Mouse (Mus musculus) heart, embryonic 10.5 days (tissue): ENCODE measurements around the gene Cfap97d1. TPM values are rescaled to one million over a fixed set of nuclear protein-coding genes. Genes with fewer than 3 reads are reported as not detected.

ENCODE experiments used
- DNase-seq: peaks from one replicate; pipeline ENCODE4 v3.0.0-alpha.2; 2017; ENCODE audit warnings: low spot score
- H3K27ac ChIP-seq: fragments of 300-500 bp; sonication (generic); 2 replicates; pipeline ENCODE4 v1.5.1; 2016; ENCODE audit warnings: mild to moderate bottlenecking
- H3K27me3 ChIP-seq: fragments of 300-500 bp; sonication (generic); 2 replicates; pipeline ENCODE4 v1.6.1; 2016; ENCODE audit warnings: mild to moderate bottlenecking; ENCODE audit not compliant: poor library complexity, insufficient read depth, severe bottlenecking
- H3K36me3 ChIP-seq: fragments of 300-500 bp; sonication (generic); 2 replicates; pipeline ENCODE4 v1.6.1; 2016; ENCODE audit warnings: mild to moderate bottlenecking, moderate library complexity
- H3K4me1 ChIP-seq: fragments of 300-500 bp; sonication (generic); 2 replicates; pipeline ENCODE4 v1.6.1; 2016; ENCODE audit warnings: mild to moderate bottlenecking
- H3K4me3 ChIP-seq: fragments of 300-500 bp; sonication (generic); 2 replicates; pipeline ENCODE4 v1.5.1; 2016; ENCODE audit warnings: mild to moderate bottlenecking, moderate library complexity
- H3K9me3 ChIP-seq: fragments of 300-500 bp; sonication (generic); 2 replicates; pipeline ENCODE4 v1.6.1; 2016; ENCODE audit warnings: mild to moderate bottlenecking, moderate library complexity
- WGBS: fragments of 180-500 bp; shearing (Covaris S2); methylation state at CpG from one replicate; pipeline ENCODE4 v1.1.7; 2016; 5-methylcytosine and 5-hydroxymethylcytosine counted together
- polyA plus RNA-seq: library from polyadenylated mRNA; unstranded; fragments of >200 nt; fragmentation: Nextera tagmentation; extraction: Ambion mirVana; gene quantifications from 2 replicates; pipeline ENCODE4 v1.2.1, GENCODE M21; 2016

Gene Cfap97d1
- polyA plus RNA-seq, 1 experiment from 2014 or later, result not detected

- Histone ChIP-seq H3K27me3 (no peaks in the 10 kb centered on the region), H3K4me1 (peaks cover 6% of the 10 kb centered on the region), H3K9me3 (no peaks in the 10 kb centered on the region), H3K4me3 (no peak overlapping the region), H3K27ac (no peak overlapping the region), H3K36me3 (peaks cover 4% of the 10 kb centered on the region)
- no peak for DNase-seq
- 54% methylated on average over 4 of the region's 4 CpGs for WGBS
Observed at GRCm38 (mm10) chr11:101999466-101999865, 15.4 kb downstream of the Cfap97d1 start.

- 84% methylated on average over 8 of the region's 8 CpGs for WGBS
- Histone ChIP-seq H3K4me1 (peaks cover 17% of the 10 kb centered on the region), H3K27me3 (no peaks in the 10 kb centered on the region; the same call in 1 of the 2 replicates), H3K4me3 (no peak overlapping the region), H3K9me3 (no peaks in the 10 kb centered on the region), H3K27ac (no peak overlapping the region), H3K36me3 (peaks cover 17% of the 10 kb centered on the region)
- no peak for DNase-seq
Observed at GRCm38 (mm10) chr11:102004251-102004650, 20.2 kb downstream of the Cfap97d1 start.

- WGBS, result 72% methylated on average over 9 of the region's 9 CpGs
- Histone ChIP-seq H3K9me3 (no peaks in the 10 kb centered on the region), H3K36me3 (peaks cover 25% of the 10 kb centered on the region), H3K4me1 (peaks cover 18% of the 10 kb centered on the region), H3K4me3 (no peak overlapping the region), H3K27ac (no peak overlapping the region), H3K27me3 (peaks cover 8% of the 10 kb centered on the region)
- no peak for DNase-seq
Observed at GRCm38 (mm10) chr11:102006271-102006670, 22.2 kb downstream of the Cfap97d1 start.

- Histone ChIP-seq H3K27ac (no peak overlapping the region), H3K4me1 (peaks cover 18% of the 10 kb centered on the region), H3K27me3 (peaks cover 8% of the 10 kb centered on the region), H3K36me3 (peaks cover 29% of the 10 kb centered on the region), H3K4me3 (no peak overlapping the region), H3K9me3 (no peaks in the 10 kb centered on the region)
- DNase-seq, result no peak
- WGBS, result 86% methylated on average over 5 of the region's 5 CpGs
Observed at GRCm38 (mm10) chr11:102006688-102007087, 22.6 kb downstream of the Cfap97d1 start.

- H3K27ac ChIP-seq, result peak overlapping the region; percentile 36; the same call in 1 of the 2 replicates
- H3K4me1 ChIP-seq, result peaks cover 18% of the 10 kb centered on the region
Observed at GRCm38 (mm10) chr11:102008372-102008771, 24.3 kb downstream of the Cfap97d1 start.

GRCm38 (mm10) chr11:102008954-102009637, 25.0 kb downstream of the Cfap97d1 start:
- no peak for DNase-seq
- H3K36me3 ChIP-seq, result peaks cover 34% of the 10 kb centered on the region
- 68% methylated on average over 15 of the region's 15 CpGs for whole genome bisulfite sequencing
- no peaks in the 10 kb centered on the region for H3K9me3 ChIP-seq
- H3K27me3 ChIP-seq, result peaks cover 8% of the 10 kb centered on the region
- H3K27ac ChIP-seq, result peak overlapping the region; percentile 52; the same call in 1 of the 2 replicates
- peaks cover 18% of the 10 kb centered on the region for H3K4me1 ChIP-seq
- H3K4me3 ChIP-seq, result no peak overlapping the region

More at GRCm38 (mm10) chr11:102008372-102008771, 24.3 kb downstream of the Cfap97d1 start:
- peaks cover 8% of the 10 kb centered on the region for H3K27me3 ChIP-seq
- H3K36me3 ChIP-seq, result peaks cover 33% of the 10 kb centered on the region
- H3K9me3 ChIP-seq, result no peaks in the 10 kb centered on the region
- no peak for DNase-seq
- WGBS, result 85% methylated on average over 8 of the region's 8 CpGs
- H3K4me3 ChIP-seq, result no peak overlapping the region

GRCm38 (mm10) chr11:102010140-102010539, 26.1 kb downstream of the Cfap97d1 start:
- peaks cover 18% of the 10 kb centered on the region for H3K4me1 ChIP-seq
- H3K9me3 ChIP-seq, result no peaks in the 10 kb centered on the region
- DNase-seq, result no peak
- no peak overlapping the region for H3K4me3 ChIP-seq
- peak overlapping the region; percentile 38; the same call in 1 of the 2 replicates for H3K27ac ChIP-seq
- H3K27me3 ChIP-seq, result peaks cover 8% of the 10 kb centered on the region
- 85% methylated on average over 13 of the region's 13 CpGs for WGBS
- peaks cover 27% of the 10 kb centered on the region; the same call in 1 of the 2 replicates for H3K36me3 ChIP-seq

- H3K36me3 ChIP-seq, result peaks cover 27% of the 10 kb centered on the region; the same call in 1 of the 2 replicates
- H3K27me3 ChIP-seq, result peaks cover 8% of the 10 kb centered on the region
- 71% methylated on average over 8 of the region's 8 CpGs for WGBS
- no peaks in the 10 kb centered on the region for H3K9me3 ChIP-seq
- H3K4me3 ChIP-seq, result no peak overlapping the region
- no peak overlapping the region for H3K27ac ChIP-seq
- DNase-seq, result no peak
- peaks cover 25% of the 10 kb centered on the region for H3K4me1 ChIP-seq
Observed at GRCm38 (mm10) chr11:102011510-102011909, 27.4 kb downstream of the Cfap97d1 start.

GRCm38 (mm10) chr11:102013201-102013600, 29.1 kb downstream of the Cfap97d1 start:
- H3K27me3 ChIP-seq, result peaks cover 8% of the 10 kb centered on the region; the same call in 1 of the 2 replicates
- peaks cover 21% of the 10 kb centered on the region for H3K36me3 ChIP-seq
- H3K4me1 ChIP-seq, result peaks cover 24% of the 10 kb centered on the region
- H3K9me3 ChIP-seq, result no peaks in the 10 kb centered on the region
- WGBS, result 75% methylated on average over 8 of the region's 8 CpGs
- no peak for DNase-seq
- H3K4me3 ChIP-seq, result no peak overlapping the region
- H3K27ac ChIP-seq, result no peak overlapping the region

GRCm38 (mm10) chr11:102015472-102015871, 31.4 kb downstream of the Cfap97d1 start:
- H3K4me1 ChIP-seq, result peaks cover 14% of the 10 kb centered on the region
- no peaks in the 10 kb centered on the region for H3K27me3 ChIP-seq
- no peaks in the 10 kb centered on the region for H3K9me3 ChIP-seq
- DNase-seq, result no peak
- H3K36me3 ChIP-seq, result peaks cover 15% of the 10 kb centered on the region
- no peak overlapping the region for H3K4me3 ChIP-seq
- WGBS, result 64% methylated on average over 6 of the region's 6 CpGs
- H3K27ac ChIP-seq, result no peak overlapping the region

- H3K4me3 ChIP-seq, result no peak overlapping the region
- peaks cover 9% of the 10 kb centered on the region for H3K36me3 ChIP-seq
- no peaks in the 10 kb centered on the region for H3K9me3 ChIP-seq
- H3K27me3 ChIP-seq, result no peaks in the 10 kb centered on the region
- WGBS, result 89% methylated on average over 1 of the region's 1 CpGs
- peaks cover 14% of the 10 kb centered on the region for H3K4me1 ChIP-seq
- peak overlapping the region; percentile 67; the same call in 1 of the 2 replicates for H3K27ac ChIP-seq
- no peak for DNase-seq
Observed at GRCm38 (mm10) chr11:102016136-102016535, 32.1 kb downstream of the Cfap97d1 start.

GRCm38 (mm10) chr11:102019736-102020135, 35.7 kb downstream of the Cfap97d1 start:
- WGBS, result 75% methylated on average over 9 of the region's 9 CpGs
- Histone ChIP-seq H3K27ac (no peak overlapping the region), H3K27me3 (peaks cover 18% of the 10 kb centered on the region), H3K9me3 (no peaks in the 10 kb centered on the region), H3K4me1 (peaks cover 14% of the 10 kb centered on the region), H3K4me3 (no peak overlapping the region), H3K36me3 (peaks cover 9% of the 10 kb centered on the region)
- DNase-seq, result no peak

GRCm38 (mm10) chr11:102021196-102021595, 37.1 kb downstream of the Cfap97d1 start:
- Histone ChIP-seq H3K4me3 (no peak overlapping the region), H3K4me1 (peaks cover 14% of the 10 kb centered on the region), H3K27me3 (peaks cover 32% of the 10 kb centered on the region), H3K36me3 (peaks cover 9% of the 10 kb centered on the region), H3K9me3 (no peaks in the 10 kb centered on the region), H3K27ac (no peak overlapping the region)
- DNase-seq, result no peak
- WGBS, result 77% methylated on average over 5 of the region's 5 CpGs
